Comparison of ENCODE assay signal across 24 mouse cellular contexts in the genomic region with DNA sequence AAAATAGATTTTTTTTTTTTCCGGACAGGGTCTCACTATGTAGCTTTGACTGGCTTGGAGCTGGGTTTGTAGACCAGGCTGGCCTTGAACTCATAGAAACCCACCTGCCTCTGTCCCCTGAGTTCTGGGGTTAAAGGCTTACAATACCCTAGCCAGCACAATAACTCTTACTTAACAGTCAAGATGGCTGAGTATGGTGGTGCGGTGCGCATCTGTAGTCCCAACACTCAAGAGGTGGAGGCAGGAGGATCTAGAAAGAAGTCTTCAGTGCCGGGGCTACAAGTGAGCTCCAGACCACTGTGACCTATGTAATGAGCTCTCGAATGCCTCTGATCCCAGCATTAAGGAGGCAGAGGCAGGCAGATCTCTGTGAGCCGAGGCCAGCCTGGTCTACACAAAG. TPM values are rescaled to one million over a fixed set of nuclear protein-coding genes. Genes with fewer than 3 reads are reported as not detected.
"Had no signal": no experiment of that assay in that cellular context is flagged by ENCODE, and none has a peak within 500 bp of the region (broad histone marks: within the 10 kb centered on the region; RNA-seq: fewer than 3 reads in every experiment).

No protein-coding gene starts in this region.

- H3K4me1 ChIP-seq: heart, embryonic 13.5 days; heart, embryonic 15.5 days; hindbrain, embryonic 13.5 days; hindbrain, embryonic 15.5 days; liver, embryonic 12.5 days had no signal

- H3K9ac ChIP-seq: heart, embryonic 13.5 days; heart, embryonic 15.5 days; hindbrain, embryonic 13.5 days; hindbrain, embryonic 15.5 days; kidney, embryonic 15.5 days; limb, embryonic 13.5 days; limb, embryonic 15.5 days; liver, embryonic 12.5 days had no signal

- H3K36me3 ChIP-seq: heart, embryonic 13.5 days; heart, embryonic 15.5 days; hindbrain, embryonic 13.5 days; hindbrain, embryonic 15.5 days; kidney, embryonic 15.5 days; limb, embryonic 13.5 days; limb, embryonic 15.5 days; liver, embryonic 12.5 days had no signal

- H3K9me3 ChIP-seq: heart, embryonic 13.5 days; heart, embryonic 15.5 days; hindbrain, embryonic 13.5 days; hindbrain, embryonic 15.5 days; kidney, embryonic 15.5 days; limb, embryonic 13.5 days; limb, embryonic 15.5 days; liver, embryonic 12.5 days had no signal

- H3K27ac ChIP-seq: gastrocnemius, adult 2 months; heart, embryonic 13.5 days; heart, embryonic 15.5 days; hindbrain, embryonic 13.5 days; hindbrain, embryonic 15.5 days; hindbrain, postnatal 0 days; kidney, embryonic 15.5 days; kidney, postnatal 0 days; layer of hippocampus, adult 2 months; left cerebral cortex, adult 2 months; limb, embryonic 13.5 days; limb, embryonic 15.5 days; liver, embryonic 12.5 days had no signal

- DNase-seq: gastrocnemius, adult 2 months; gastrocnemius, postnatal 36 days; heart, postnatal 14 days; heart, postnatal 36 days; kidney, adult 11 months; kidney, adult 2 months; kidney, adult 9 months; kidney, postnatal 4 days; left cerebral cortex, postnatal 4 days had no signal

- ATAC-seq: hindbrain, postnatal 0 days had no signal

- H3K4me2 ChIP-seq: heart, embryonic 11.5 days; heart, embryonic 13.5 days; heart, embryonic 15.5 days; hindbrain, embryonic 13.5 days; hindbrain, embryonic 15.5 days; kidney, embryonic 15.5 days; limb, embryonic 13.5 days; limb, embryonic 15.5 days; liver, embryonic 12.5 days had no signal

- H3K4me3 ChIP-seq: gastrocnemius, adult 2 months; heart, embryonic 13.5 days; heart, embryonic 15.5 days; hindbrain, embryonic 13.5 days; hindbrain, embryonic 15.5 days; kidney, embryonic 15.5 days; layer of hippocampus, adult 2 months; left cerebral cortex, adult 2 months; limb, embryonic 13.5 days; limb, embryonic 15.5 days; liver, embryonic 12.5 days had no signal

- H3K27me3 ChIP-seq: heart, embryonic 13.5 days; heart, embryonic 15.5 days; hindbrain, embryonic 13.5 days; hindbrain, embryonic 15.5 days; kidney, embryonic 15.5 days; limb, embryonic 13.5 days; limb, embryonic 15.5 days; liver, embryonic 12.5 days had no signal

RNA-seq across cellular contexts. Expression of gene Plekhg6, which starts 31.1 kb away (rescaled TPM):
- total RNA-seq: gastrocnemius, adult 2 months; gastrocnemius, postnatal 36 days; heart, adult 18-20 months; heart, postnatal 14 days; heart, postnatal 36 days; layer of hippocampus, postnatal 25 days; left cerebral cortex, postnatal 4 days had no signal
- polyA plus RNA-seq: heart, embryonic 11.5 days had no signal
